Mouse (Mus musculus): ENCODE measurements around the gene Gm36864.

DNA sequence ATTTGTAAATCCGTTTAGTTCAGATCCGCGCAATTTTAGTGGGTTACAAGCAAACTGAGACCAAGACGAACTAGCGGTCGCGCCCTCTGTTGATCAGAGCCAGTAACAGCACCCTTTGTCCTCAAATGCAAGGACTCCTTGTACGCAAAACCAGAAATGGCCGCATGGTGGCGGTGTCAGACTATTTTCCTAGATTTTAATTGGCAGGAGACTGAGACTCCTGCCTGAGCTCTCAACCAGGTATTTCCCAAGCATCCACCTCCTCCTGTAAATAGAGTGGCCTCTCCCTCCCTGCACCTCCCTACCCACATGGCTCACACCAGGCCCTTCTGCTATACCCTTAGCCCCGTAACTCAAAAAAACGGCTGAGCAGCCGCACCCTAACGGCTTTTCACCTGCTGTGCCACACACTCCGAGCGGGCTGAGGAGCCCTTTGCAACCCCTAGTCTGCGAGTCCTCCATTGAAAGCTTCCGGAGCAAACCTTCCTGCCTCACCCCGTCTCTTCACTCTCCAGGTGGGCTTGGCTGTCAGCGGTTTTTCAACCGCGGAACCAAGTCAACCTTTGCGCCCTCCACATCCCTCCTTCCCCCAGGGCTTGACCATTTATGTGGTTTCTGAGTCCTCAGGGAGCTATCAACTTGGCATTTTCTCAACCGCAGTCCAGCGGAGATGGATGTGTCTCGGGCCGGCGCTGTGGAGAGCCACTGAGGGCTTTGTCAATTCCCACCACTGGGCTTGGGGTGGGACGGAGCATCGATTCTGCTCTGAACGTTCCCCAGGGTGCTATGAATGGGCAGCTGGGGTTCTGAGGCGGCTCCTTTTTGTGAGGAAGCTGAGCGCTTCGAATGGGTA, 27.0 kb downstream of the Gm36864 start:
- no peak for TF ChIP-seq TCF3 (IDR thresholded peaks at IDR 0.05; ENCODE audit: insufficient read length, low read depth)
- no peak for TF ChIP-seq MAX (IDR thresholded peaks at IDR 0.05; ENCODE audit: low read depth)
- TF ChIP-seq POLR2A (IDR thresholded peaks at IDR 0.05; ENCODE audit: insufficient read length, low read depth): no peak
- TF ChIP-seq SRF (IDR thresholded peaks at IDR 0.05; ENCODE audit: control insufficient read depth, insufficient read length, low read depth): no peak
- no peak for TF ChIP-seq MYOD1 (IDR thresholded peaks at IDR 0.05; ENCODE audit: control insufficient read depth in 1 of 3, insufficient read length in 2 of 3, low read depth in 2 of 3)
- no peak for TF ChIP-seq REST (IDR thresholded peaks at IDR 0.05; ENCODE audit: insufficient read depth, insufficient read length)

All from myocyte (in vitro differentiated cells).